Mouse (Mus musculus): ENCODE data around the gene 4930412O13Rik. TPM values are rescaled to one million over a fixed set of nuclear protein-coding genes. Genes with fewer than 3 reads are reported as not detected.

4930412O13Rik gene
- polyA plus RNA-seq, 1 experiment from 2014 or later: not detected

DNA sequence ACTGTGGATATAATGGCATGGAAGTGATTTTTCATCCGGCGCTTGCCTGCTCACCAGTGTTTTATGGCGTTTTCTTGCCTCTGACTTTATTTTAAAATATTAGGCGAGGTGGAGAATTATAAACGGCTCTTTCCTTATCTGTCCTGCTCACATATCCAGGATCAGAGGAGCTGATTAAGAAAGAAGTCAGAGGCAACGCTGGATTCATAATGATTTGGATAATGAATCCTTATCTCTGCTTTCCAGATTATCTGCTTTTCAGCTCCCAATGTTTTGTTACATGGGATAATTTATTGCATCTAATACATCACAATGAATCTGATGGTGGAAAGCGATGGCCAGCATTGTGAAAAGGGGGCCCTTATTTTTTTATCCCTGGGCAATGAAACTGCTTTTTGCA lies 11.5 kb downstream of the 4930412O13Rik start:
- no peak for TF ChIP-seq CTCF (IDR thresholded peaks at IDR 0.05; ENCODE audit: low read depth)
- peaks cover 93% of the 10 kb centered on the region for H3K27me3 ChIP-seq (ENCODE audit: insufficient read depth, low read length)
- H3K4me3 ChIP-seq (ENCODE audit: low read depth, low read length): no peak overlapping the region
- H3K4me1 ChIP-seq (ENCODE audit: insufficient read depth): no peaks in the 10 kb centered on the region
- H3K27ac ChIP-seq (ENCODE audit: low read depth): no peak overlapping the region
- ATAC-seq (ENCODE audit: insufficient read depth) (no peak), DNase-seq (no peak)
- H3K36me3 ChIP-seq (ENCODE audit: insufficient read depth): no peaks in the 10 kb centered on the region
- 4% methylated on average over 7 of the region's 7 CpGs for WGBS
- H3K9me3 ChIP-seq (ENCODE audit: low read depth, low read length): no peaks in the 10 kb centered on the region
- no peak overlapping the region for H3K4me2 ChIP-seq
- H3K9ac ChIP-seq: no peak overlapping the region

DNA sequence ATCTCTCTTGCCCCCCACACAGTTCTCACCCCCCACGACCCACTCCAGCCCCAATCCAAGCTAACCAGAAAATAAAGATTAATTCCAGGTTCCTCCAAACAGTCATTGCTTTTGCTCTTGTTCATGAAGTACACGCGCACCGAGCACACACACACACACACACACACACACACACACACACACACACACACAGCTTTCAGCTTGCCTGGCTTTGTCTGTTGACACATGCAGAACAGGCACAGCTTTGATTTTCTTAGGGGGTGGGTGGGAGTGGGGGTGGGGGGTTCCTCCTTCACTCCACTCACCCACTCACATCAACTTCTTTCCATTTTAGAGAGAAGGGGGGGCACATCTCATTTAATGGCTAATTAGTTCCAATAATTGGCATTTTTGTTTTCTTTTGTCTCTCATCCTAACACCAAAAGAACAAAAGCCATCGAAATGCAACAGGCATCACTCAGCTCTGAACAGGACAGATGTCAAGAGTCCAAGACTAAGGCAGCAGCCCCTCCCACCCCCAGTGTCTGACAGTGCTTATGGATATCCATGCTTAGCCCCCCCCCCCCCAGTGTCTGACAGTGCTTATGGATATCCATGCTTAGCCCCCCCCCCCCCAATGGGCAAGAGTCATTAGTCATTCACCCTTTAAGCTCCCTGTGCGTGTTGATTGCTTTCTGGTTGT lies 12.4 kb downstream of the 4930412O13Rik start:
- H3K9ac ChIP-seq: no peak overlapping the region
- H3K27ac ChIP-seq (ENCODE audit: low read depth): no peak overlapping the region
- DNase-seq: no peak
- 3% methylated on average over 6 of the region's 6 CpGs for WGBS
- no peak overlapping the region for H3K4me2 ChIP-seq
- no peak for ATAC-seq (ENCODE audit: insufficient read depth)
- H3K4me3 ChIP-seq (ENCODE audit: low read depth, low read length): no peak overlapping the region
- H3K9me3 ChIP-seq (ENCODE audit: low read depth, low read length): no peaks in the 10 kb centered on the region
- no peak for TF ChIP-seq CTCF (IDR thresholded peaks at IDR 0.05; ENCODE audit: low read depth)
- H3K27me3 ChIP-seq (ENCODE audit: insufficient read depth, low read length): peaks cover 93% of the 10 kb centered on the region
- no peaks in the 10 kb centered on the region for H3K36me3 ChIP-seq (ENCODE audit: insufficient read depth)
- no peaks in the 10 kb centered on the region for H3K4me1 ChIP-seq (ENCODE audit: insufficient read depth)

DNA sequence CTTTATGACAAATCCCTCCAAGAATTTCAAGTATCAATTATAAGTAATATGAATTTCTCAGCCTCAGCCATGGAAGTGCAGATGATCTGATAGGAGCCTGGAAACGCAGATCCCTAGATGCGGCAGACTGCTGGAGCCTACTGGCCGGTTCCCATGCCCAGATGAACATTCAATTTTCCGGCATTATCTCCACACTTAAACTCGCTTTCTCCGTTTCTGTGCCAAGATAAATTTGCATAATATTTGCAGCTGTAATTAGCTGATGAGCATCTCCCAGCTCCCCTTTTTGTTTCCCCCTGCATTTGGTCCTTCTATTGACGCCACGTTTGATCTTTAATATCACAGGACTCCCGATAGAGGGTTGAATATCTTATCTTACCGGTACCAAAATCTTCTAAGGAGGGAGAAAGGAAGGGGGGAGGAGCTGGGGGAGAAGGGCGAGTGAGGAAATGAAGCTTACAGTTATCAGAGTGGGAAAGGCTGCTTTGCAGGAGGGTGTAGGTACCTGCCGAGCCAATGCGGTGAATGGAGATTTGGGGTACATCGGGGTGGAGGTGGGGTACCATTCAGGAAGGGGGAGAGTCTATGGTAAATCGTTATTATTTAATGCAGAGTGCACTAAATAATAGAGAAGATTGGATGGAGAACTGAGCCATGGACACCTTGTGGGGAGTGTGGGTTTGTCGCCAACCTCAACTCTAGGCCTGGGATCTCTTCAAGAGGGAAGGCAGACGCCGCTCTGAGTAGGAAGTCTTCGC lies 14.0 kb downstream of the 4930412O13Rik start:
- H3K27me3 ChIP-seq (ENCODE audit: insufficient read depth, low read length): peaks cover 90% of the 10 kb centered on the region
- ATAC-seq (ENCODE audit: insufficient read depth): no peak
- H3K4me3 ChIP-seq (ENCODE audit: low read depth, low read length): no peak overlapping the region
- H3K4me1 ChIP-seq (ENCODE audit: insufficient read depth): no peaks in the 10 kb centered on the region
- H3K9ac ChIP-seq: no peak overlapping the region
- no peaks in the 10 kb centered on the region for H3K9me3 ChIP-seq (ENCODE audit: low read depth, low read length)
- no peaks in the 10 kb centered on the region for H3K36me3 ChIP-seq (ENCODE audit: insufficient read depth)
- H3K4me2 ChIP-seq: no peak overlapping the region
- no peak overlapping the region for H3K27ac ChIP-seq (ENCODE audit: low read depth)
- no peak for DNase-seq
- no peak for TF ChIP-seq CTCF (IDR thresholded peaks at IDR 0.05; ENCODE audit: low read depth)
- 1% methylated on average over 19 of the region's 19 CpGs for WGBS

DNA sequence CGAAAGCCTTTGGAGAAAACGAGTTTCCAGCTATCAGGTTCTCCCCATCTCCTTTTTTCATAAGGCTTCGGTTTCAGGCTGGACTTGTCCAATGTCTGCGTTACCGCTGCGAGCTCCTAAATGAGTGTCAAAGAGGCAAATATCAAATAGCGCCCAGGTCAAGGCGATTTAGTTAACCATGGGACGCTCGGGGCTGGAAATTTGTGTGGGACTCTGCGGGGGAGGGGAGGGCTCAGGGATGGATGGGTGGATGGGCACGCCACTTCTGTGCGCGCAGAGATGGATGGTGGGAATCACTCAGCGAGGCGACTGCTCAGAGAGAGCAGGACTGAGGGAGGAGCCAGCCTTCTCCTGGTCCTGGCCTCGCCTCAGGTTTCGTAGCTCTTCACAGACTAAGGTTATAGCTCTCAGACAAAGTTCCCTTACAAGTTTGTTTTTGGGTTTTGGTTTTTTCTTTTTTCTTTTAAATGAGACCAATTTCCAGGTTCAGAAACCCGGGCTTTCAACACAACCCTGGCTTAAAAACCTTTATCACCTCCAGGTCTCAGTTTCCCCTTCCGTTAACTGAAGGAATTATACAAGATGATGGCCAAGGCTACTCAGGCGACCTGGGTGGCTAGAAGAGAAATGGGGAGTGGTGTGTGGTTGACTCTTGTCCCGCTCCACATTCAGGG lies 15.2 kb downstream of the 4930412O13Rik start:
- H3K9ac ChIP-seq: no peak overlapping the region
- H3K27me3 ChIP-seq (ENCODE audit: insufficient read depth, low read length): peaks cover 78% of the 10 kb centered on the region
- no peaks in the 10 kb centered on the region for H3K36me3 ChIP-seq (ENCODE audit: insufficient read depth)
- H3K9me3 ChIP-seq (ENCODE audit: low read depth, low read length): no peaks in the 10 kb centered on the region
- 0 out of 2 replicates have a peak, but pooled peaks have one; percentile 45 for ATAC-seq (ENCODE audit: insufficient read depth)
- H3K4me2 ChIP-seq: peak overlapping the region; percentile 35; the same call in 1 of the 2 replicates
- H3K27ac ChIP-seq (ENCODE audit: low read depth): no peak overlapping the region
- WGBS: under 1% methylated on average over 22 of the region's 22 CpGs
- DNase-seq: no peak
- no peaks in the 10 kb centered on the region for H3K4me1 ChIP-seq (ENCODE audit: insufficient read depth)
- no peak overlapping the region for H3K4me3 ChIP-seq (ENCODE audit: low read depth, low read length)
- TF ChIP-seq CTCF (IDR thresholded peaks at IDR 0.05; ENCODE audit: low read depth): no peak

DNA sequence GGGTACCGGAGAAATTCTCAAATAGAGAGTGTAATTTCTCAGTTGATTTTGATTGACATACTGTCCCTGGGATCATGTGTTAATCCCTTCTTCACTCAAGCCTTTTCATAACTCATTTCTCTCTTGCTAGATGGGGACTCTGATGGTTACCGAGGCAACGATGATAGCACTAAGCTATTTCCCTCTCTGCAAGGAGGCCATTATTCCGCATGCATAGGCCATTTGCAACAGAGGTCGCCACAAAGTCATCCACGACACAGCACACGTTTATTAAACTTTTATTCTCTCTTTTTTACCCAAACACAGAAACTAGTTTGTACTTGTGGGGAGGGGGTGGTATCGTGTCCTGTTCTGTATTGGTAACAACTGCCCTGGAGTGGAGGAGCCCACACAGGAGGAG lies 16.8 kb downstream of the 4930412O13Rik start:
- Histone ChIP-seq H3K4me1 (ENCODE audit: insufficient read depth) (no peaks in the 10 kb centered on the region), H3K9ac (no peak overlapping the region), H3K4me2 (no peak overlapping the region), H3K36me3 (ENCODE audit: insufficient read depth) (no peaks in the 10 kb centered on the region), H3K27me3 (ENCODE audit: insufficient read depth, low read length) (peaks cover 64% of the 10 kb centered on the region), H3K4me3 (ENCODE audit: low read depth, low read length) (no peak overlapping the region), H3K9me3 (ENCODE audit: low read depth, low read length) (no peaks in the 10 kb centered on the region), H3K27ac (ENCODE audit: low read depth) (no peak overlapping the region)
- TF ChIP-seq CTCF (IDR thresholded peaks at IDR 0.05; ENCODE audit: low read depth): no peak
- 12% methylated on average over 8 of the region's 8 CpGs for WGBS
- ATAC-seq (ENCODE audit: insufficient read depth): no peak
- no peak for DNase-seq

DNA sequence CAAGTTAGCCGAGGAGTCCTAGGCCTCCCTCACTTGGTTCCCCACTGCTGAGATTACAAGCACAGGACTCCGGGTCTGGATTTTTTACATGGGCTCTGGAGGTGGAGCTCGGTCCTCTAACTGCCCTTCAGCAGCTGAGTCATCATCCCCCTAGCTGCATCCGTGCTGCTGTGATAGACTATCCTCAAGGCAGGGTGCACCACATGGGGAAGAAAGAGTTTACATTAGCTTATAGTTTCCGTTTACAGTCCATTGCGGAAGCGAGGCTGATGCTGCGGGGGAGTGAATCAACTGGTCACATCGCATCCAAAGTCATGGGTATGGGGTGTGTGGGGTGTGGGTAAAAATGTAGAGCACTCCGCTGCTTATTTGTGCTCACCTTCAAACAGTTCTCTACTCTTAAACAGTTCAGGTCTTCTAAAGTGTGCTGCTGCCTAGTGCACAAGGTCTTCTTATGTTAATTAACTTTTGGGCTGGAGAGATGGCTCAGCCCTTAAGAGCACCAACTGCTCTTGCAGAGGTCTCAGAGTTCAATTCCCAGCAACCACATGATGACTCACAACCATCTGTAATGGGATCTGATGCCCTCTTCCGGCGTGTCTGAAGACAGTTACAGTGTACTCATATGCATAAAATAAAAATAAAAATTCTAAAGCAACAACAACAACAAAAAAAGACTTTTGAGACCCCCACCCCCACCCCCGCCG lies 23.0 kb downstream of the 4930412O13Rik start:
- no peak overlapping the region for H3K27ac ChIP-seq (ENCODE audit: low read depth)
- no peak overlapping the region for H3K4me3 ChIP-seq (ENCODE audit: low read depth, low read length)
- DNase-seq: no peak
- H3K36me3 ChIP-seq (ENCODE audit: insufficient read depth): no peaks in the 10 kb centered on the region
- no peaks in the 10 kb centered on the region for H3K9me3 ChIP-seq (ENCODE audit: low read depth, low read length)
- no peak overlapping the region for H3K4me2 ChIP-seq
- 45% methylated on average over 14 of the region's 14 CpGs for WGBS
- ATAC-seq (ENCODE audit: insufficient read depth): peak; percentile 5; the same call in 1 of the 2 replicates
- no peak overlapping the region for H3K9ac ChIP-seq
- TF ChIP-seq CTCF (IDR thresholded peaks at IDR 0.05; ENCODE audit: low read depth): no peak
- 0 out of 2 replicates have a peak, but pooled peaks cover 3% of the 10 kb centered on the region for H3K4me1 ChIP-seq (ENCODE audit: insufficient read depth)
- H3K27me3 ChIP-seq (ENCODE audit: insufficient read depth, low read length): peaks cover 5% of the 10 kb centered on the region; the same call in 1 of the 2 replicates
